Mouse (Mus musculus) liver, embryonic 14.5 days (tissue): ENCODE measurements around the gene Znrf1.

Experiments
- CTCF ChIP-seq: IDR thresholded peaks from 2 replicates; pipeline ENCODE4 v1.5.1; 2016; ENCODE audit warnings: antibody characterized with exemption, low read depth, control low read depth
- EP300 ChIP-seq: IDR thresholded peaks from 2 replicates; pipeline ENCODE4 v1.6.1; 2016; ENCODE audit warnings: antibody characterized with exemption, low read depth

DNA sequence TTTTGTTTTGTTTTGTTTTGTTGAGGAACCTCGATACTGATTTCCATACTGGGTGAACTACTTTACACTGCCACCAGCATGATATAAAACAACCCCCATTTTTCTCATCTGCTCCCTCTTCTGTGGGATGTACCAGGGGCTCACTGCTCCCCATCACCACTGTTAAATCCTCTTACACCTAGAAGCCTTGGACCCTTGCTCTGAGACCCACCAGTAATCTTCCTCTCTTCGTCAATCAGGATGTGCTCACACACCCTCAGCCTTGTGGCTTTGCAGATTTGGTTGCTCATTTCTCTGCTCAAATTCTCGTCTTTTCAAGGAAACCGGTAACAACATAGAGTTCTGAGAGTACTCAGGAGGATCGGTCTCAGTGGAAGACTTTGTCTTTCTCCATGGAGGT, 7.8 kb upstream of the Znrf1 start:
- TF ChIP-seq CTCF (no peak), EP300 (no peak)
